Mouse (Mus musculus) embryo, embryonic 10 days (tissue): Measurements from ENCODE around the gene Dda1.

ENCODE experiments used
- DNase-seq: peaks from one replicate; pipeline ENCODE4 v3.0.0-alpha.2; 2015; ENCODE audit warnings: low spot score

The Dda1 gene

DNA sequence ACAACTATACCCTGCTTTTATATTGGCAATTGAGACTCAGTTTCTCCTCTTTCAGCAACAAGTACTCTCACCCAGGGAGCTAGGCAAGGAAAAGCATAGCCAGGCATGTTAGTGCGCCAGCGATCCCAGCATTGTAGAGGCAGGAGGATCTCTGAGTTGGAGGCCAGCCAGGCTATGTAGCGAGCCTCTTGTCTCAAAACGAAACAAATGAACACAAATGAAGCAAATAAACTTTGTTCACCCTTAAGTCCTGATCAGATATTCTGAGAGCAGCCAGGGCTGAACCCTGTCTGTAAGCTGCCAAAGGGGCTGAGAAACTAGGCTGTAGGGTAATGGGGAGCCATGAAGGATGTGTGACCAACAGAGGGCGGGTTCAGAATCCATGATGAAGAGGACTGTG is 26.8 kb downstream of the Dda1 start:
- no peak for DNase-seq

GRCm38 (mm10) chr8:71496481-71496880 is 27.5 kb downstream of the Dda1 start:
- peak; percentile 57 for DNase-seq

DNA sequence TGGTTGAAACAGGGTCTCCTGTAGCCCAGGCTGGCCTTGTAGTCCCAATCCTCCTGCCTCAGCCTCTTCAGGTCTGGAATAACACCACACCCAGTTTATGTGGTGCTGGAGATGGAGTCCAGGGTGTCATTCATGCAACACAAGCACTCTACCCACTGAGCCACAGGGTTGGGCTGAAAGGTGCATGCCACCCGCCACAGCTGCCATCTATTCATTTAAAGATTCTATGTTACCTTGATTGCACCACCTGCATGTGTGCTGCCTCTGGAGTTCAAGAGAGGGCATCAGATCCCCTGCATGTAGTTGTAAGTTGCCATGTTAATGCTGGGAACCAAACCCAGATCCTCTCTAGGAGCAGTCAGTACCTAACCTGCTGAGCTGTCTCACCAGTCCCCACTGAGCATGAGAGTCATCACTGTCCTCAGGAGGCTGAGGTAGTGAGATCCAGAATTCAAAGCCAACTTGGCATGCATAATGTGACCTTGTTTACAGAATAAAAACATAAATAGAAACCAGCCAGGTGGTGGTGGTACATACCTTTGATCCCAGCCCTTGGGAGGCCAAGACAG is 28.2 kb downstream of the Dda1 start:
- no peak for DNase-seq

DNA sequence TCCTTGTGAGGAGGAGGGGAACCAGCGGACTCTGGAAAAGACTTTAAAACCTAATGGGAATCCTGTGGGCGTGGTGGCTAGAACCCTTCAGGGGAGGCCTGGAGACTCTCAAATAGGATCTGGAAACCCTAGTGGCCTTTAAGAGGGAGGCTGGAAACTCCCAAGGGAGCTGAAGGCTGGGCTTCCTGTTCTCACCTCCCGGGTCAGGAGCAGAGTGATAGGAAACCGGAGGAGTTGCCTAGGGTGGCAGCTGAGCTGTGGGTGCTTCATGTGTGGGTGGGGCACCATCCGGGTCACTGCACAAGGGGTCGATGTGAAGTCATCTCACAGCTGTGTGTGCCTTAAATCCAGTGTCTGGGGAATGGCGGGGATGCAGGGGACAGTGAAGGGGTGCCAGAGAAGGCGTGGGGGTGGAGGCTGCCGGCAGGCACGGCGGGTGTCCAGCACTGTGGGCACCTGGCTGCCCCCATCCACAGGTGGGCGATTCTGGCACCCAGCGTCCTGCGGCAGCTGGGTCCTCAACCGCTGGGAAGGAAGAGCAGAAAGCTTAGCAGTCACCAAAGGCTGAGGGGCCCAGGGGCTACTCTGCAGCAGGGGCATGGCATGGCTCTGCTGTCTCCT is 29.0 kb downstream of the Dda1 start:
- DNase-seq: peak; percentile 37

DNA sequence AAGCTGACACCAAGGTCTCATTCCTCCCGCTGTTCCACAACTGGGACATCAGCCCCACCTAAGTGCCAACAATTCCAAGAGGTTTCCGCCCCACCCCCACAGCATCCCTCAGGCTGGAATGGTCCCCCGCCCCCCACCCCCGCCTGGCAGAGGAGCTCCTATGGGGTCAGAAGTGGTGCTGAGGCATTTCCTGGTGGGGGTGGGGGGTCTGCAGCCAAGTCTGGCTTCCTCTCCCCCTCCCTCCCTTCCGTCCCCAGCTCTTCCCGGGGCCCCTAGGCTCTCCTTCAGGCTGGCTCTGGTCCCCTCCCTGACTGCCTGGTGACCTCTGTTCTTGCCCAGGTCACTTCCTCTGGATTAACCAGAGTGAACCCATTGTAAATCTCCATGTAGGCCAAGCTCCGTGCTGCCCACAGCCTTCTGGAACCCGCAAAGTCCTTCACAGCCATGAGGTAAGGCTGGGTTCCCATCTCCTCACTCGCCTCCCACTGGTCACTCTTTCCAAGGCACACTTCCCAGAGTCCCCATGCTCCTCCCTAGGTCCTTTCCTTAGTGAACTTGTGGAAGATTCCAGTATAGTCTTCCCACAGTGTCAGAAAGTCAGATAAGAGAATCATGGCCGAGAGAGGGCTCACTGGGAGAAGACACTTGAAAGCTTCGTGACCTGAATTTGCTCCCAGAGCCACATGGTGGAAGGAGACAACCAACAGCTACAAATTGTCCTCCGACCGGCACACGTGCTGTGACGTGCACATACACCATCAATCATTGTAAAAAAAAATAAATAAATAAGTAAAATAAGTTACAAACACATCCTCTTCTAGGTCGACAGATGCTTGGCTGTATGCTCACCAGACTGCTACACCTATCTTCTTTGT is 30.1 kb downstream of the Dda1 start:
- peak; percentile 61 for DNase-seq

GRCm38 (mm10) chr8:71504349-71504748 is 35.4 kb downstream of the Dda1 start:
- DNase-seq: no peak

- no peak for DNase-seq
These were observed 36.3 kb downstream of the Dda1 start for GRCm38 (mm10) chr8:71505326-71505725.

- no peak for DNase-seq
These were observed 37.0 kb downstream of the Dda1 start for GRCm38 (mm10) chr8:71505979-71506378.

GRCm38 (mm10) chr8:71507589-71508104 is 38.6 kb downstream of the Dda1 start:
- peak; percentile 94 for DNase-seq

- no peak for DNase-seq
These were observed 40.3 kb downstream of the Dda1 start for GRCm38 (mm10) chr8:71509316-71509715.

- DNase-seq: peak; percentile 43
These were observed 42.6 kb downstream of the Dda1 start, which contains the start of gene Plvap for GRCm38 (mm10) chr8:71511644-71512043. Gene Plvap, minus strand, starts transcription at chr8:71511752.

DNA sequence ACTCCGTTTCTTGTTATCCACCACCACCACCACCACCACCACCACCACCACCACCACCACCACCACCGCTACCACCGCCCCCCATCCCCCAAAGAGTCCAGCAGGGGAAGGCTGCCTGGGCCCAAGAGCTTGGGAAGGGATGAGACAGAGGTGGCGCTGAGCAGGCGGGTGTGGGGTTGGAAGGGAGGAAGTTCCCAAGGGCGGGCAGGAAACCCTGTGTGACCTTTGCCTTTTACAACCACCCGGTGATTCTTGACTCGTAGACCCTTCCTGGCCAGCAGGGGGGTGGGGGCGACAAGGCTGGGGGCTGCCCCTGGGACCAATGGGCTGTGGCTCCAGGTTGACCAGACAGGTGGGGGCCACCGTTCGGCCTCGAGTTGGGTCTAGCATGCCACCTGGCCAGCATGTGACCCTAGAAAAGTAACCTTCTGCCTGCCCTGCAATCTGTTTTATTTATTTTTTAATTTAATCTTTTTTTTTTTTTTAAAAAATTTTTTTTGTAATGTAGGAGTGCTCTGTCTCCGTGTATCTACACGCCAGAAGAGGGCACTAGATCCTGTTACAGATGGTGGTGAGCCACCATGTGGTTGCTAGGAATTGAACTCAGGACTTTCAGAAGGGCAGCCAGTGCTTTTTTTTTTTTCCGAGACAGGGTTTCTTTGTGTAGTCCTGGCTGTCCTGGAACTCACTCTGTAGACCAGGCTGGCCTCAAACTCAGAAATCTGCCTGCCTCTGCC is 44.2 kb downstream of the Dda1 start:
- no peak for DNase-seq

DNA sequence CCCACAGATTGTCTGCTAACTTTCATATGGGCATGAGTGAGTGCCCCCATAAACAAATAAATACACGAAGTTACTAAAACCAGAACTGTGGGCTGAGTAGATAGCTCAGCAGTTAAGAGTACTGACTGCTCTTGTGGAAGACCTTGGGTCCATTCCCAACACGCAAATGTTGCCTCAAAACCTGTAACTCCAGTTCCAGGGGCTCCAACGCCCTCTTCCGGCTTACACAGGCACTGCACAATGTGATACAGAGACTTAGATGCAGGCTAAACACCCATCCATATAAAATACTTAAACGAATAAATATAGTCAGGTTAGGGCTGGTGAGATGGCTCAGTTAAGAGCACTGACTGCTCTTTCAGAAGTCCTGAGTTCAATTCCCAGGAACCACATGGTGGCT is 46.0 kb downstream of the Dda1 start:
- DNase-seq: no peak

DNA sequence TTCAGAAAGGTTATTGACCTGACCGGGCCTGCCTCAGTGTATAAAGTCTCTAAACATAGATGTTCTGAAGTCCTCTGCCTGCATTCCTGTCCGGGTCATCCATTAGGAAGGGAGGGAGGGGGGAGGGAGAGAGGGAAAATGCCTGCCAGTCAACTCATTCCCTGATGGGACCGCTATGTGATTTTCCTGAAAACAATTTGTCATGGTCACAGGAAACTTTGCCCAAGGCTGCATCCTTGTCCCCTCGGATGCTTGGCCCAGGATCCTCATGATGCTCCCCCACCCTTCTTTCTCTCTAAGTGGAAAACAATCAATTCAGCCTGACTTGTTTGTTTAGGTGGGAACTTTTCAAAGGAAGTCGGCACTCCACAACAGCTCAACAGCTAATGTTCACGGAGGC is 47.8 kb downstream of the Dda1 start:
- peak; percentile 66 for DNase-seq

DNA sequence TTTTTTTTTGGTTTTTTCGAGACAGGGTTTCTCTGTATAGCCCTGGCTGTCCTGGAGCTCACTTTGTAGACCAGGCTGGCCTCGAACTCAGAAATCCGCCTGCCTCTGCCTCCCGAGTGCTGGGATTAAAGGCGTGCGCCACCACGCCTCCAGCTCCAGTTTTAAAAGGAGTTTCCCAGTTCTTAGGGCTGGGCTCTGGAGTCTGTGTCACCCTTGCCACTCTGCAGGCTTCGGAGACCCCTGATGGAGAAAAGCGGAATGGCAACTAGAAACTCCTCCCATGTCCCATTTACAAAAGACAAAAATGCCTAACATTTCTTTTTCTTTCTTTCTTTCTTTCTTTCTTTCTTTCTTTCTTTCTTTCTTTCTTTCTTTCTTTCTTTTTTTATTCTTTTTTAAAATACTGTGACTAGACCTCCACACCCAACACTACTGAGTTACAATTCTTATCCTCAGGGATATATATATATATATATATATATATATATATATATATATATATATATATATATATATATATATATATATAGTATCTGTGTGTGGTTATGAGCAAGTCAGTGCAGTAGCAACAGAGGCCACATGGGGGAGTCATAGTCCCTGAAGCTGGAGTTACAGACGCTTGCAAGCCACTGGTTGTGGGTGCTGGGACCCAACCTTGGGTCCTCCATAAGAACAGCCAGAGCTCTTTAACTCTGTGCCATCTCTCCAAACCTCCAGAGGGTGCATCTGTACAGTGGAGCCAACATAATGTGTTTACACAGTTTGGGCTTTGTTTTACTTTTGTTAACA is 50.2 kb downstream of the Dda1 start:
- peak; percentile 81 for DNase-seq

GRCm38 (mm10) chr8:71521634-71522033 is 52.6 kb downstream of the Dda1 start:
- peak; percentile 99 for DNase-seq

DNA sequence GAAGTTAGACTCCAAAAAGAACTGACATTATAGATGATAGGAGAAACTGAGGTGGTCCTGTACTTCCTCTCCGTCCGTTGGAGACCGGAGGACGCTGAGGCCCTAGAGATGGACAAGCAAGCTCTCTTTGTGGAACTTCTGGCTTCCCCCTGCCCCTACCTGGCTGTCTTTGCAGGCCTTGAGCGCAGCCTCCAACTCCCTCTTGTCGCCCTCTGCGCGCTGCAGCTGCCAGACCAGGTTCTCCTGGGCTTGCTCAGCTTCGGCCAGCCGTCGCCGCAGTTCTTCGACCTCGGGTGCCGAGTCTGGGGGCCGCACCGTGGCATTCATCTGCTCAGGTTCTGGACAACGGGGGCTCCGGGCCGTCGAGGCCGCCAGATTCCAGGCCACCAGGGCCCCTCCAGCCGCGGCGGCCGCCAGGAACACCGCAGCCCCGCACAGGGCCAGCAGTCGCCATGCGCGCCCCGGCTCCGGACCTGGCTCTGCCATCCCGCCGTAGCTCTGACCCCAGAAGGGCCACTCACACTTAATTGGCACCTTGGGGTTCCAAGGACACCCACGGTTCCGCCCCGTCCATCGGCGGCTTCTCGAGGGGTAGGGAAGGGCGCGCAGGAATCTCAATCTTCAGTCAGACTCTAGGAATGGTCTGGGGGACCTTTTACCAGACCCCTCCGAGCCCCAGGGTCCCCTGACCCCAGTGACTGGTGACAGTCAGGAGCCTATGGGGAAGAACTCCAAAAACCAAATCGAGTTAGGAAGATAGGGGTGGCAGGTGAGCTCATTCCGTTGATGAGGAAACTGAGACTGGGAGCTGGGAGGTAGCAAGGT is 56.4 kb downstream of the Dda1 start, which contains the start of gene Ccdc194:
Ccdc194 (minus strand) TSS at position 486 of the 825 bp plus-strand sequence.
- no peak for DNase-seq
